Mouse (Mus musculus) embryo, embryonic 11 days (tissue): Measurements from ENCODE around the gene Hps1.

Experiments
- DNase-seq: peaks from one replicate; pipeline ENCODE4 v3.0.0-alpha.2; 2015

The Hps1 gene

GRCm38 (mm10) chr19:42753141-42753917, 26.4 kb downstream of the Hps1 start:
- DNase-seq, result peak; percentile 68

GRCm38 (mm10) chr19:42752363-42752931, 27.3 kb downstream of the Hps1 start, which contains the start of gene Pyroxd2:
Gene Pyroxd2, minus strand, starts transcription at chr19:42752775.
- DNase-seq, result peak; percentile 89

- no peak for DNase-seq
Observed at GRCm38 (mm10) chr19:42750196-42750595, 29.6 kb downstream of the Hps1 start.

GRCm38 (mm10) chr19:42746702-42747101, 33.1 kb downstream of the Hps1 start:
- no peak for DNase-seq

- no peak for DNase-seq
Observed at GRCm38 (mm10) chr19:42745869-42746224, 33.9 kb downstream of the Hps1 start.

- DNase-seq, result no peak
Observed at GRCm38 (mm10) chr19:42745084-42745868, 34.5 kb downstream of the Hps1 start.

GRCm38 (mm10) chr19:42744162-42744586, 35.6 kb downstream of the Hps1 start:
- peak; percentile 75 for DNase-seq

- DNase-seq, result no peak
Observed at GRCm38 (mm10) chr19:42743261-42743660, 36.5 kb downstream of the Hps1 start.

GRCm38 (mm10) chr19:42741884-42742283, 37.9 kb downstream of the Hps1 start:
- DNase-seq, result no peak

GRCm38 (mm10) chr19:42740163-42740899, 39.4 kb downstream of the Hps1 start:
- DNase-seq, result no peak

GRCm38 (mm10) chr19:42739734-42740133, 40.0 kb downstream of the Hps1 start:
- no peak for DNase-seq

GRCm38 (mm10) chr19:42737753-42738152, 42.0 kb downstream of the Hps1 start:
- DNase-seq, result no peak

GRCm38 (mm10) chr19:42734982-42735381, 44.8 kb downstream of the Hps1 start:
- no peak for DNase-seq

- no peak for DNase-seq
Observed at GRCm38 (mm10) chr19:42727424-42727823, 52.4 kb downstream of the Hps1 start.

- DNase-seq, result no peak
Observed at GRCm38 (mm10) chr19:42726766-42727165, 53.0 kb downstream of the Hps1 start.

GRCm38 (mm10) chr19:42725973-42726350, 53.8 kb downstream of the Hps1 start:
- no peak for DNase-seq

- DNase-seq, result peak; percentile 56
Observed at GRCm38 (mm10) chr19:42725056-42725972, 54.5 kb downstream of the Hps1 start.

GRCm38 (mm10) chr19:42723302-42723701, 56.5 kb downstream of the Hps1 start:
- DNase-seq, result no peak

- peak; percentile 46 for DNase-seq
Observed at GRCm38 (mm10) chr19:42722500-42722899, 57.3 kb downstream of the Hps1 start.

GRCm38 (mm10) chr19:42718101-42718500, 61.7 kb downstream of the Hps1 start:
- no peak for DNase-seq

GRCm38 (mm10) chr19:42717668-42718067, 62.1 kb downstream of the Hps1 start:
- DNase-seq, result no peak

- DNase-seq, result no peak
Observed at GRCm38 (mm10) chr19:42716507-42716906, 63.3 kb downstream of the Hps1 start.
